Mouse (Mus musculus) heart, adult 8-10 months (tissue): ENCODE results near the gene Plekhn1. TPM values are rescaled to one million over a fixed set of nuclear protein-coding genes. Genes with fewer than 3 reads are reported as not detected.

Experiments
- DNase-seq: peaks from one replicate; pipeline ENCODE4 v3.0.0; 2022; ENCODE audit warnings: low spot score
- total RNA-seq, 4 experiments: library from RNA; stranded (reverse); gene quantifications; 2 replicates each; pipeline ENCODE4 v1.2.4; 2022

Plekhn1 gene
- 10 to 100 TPM in 3 of 4 experiments, 1 to 10 TPM in 1; 9.5 to 11.8 (median 10.9) TPM for total RNA-seq

DNA sequence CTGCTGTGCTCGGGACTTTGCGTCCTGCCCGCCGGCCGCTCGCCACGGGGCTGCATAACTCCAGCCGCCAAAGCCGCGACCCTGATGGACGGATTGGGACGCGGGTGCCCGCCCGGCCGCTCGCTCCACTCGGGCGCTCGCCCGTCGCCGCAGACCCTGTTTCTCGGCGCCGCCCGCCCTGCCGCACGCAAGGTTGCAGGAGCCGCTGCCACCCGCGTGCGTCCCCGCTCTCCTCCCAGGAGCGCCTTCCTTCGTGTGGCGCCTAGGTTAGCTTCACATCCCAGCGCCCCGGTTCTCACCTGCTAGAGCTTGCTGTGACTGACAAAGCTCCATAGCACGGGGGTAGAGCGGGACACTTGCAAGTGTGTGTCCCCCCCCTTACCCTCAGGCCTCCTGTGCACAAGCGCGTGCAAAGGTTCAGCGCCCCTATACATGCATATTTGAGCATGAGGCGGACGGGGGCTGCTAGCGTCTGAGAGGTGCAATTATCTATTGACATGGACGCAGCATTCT is at the start of gene Plekhn1:
Plekhn1 (minus strand) TSS at position 157 of the 513 bp plus-strand sequence.
- DNase-seq, result peak; percentile 65

DNA sequence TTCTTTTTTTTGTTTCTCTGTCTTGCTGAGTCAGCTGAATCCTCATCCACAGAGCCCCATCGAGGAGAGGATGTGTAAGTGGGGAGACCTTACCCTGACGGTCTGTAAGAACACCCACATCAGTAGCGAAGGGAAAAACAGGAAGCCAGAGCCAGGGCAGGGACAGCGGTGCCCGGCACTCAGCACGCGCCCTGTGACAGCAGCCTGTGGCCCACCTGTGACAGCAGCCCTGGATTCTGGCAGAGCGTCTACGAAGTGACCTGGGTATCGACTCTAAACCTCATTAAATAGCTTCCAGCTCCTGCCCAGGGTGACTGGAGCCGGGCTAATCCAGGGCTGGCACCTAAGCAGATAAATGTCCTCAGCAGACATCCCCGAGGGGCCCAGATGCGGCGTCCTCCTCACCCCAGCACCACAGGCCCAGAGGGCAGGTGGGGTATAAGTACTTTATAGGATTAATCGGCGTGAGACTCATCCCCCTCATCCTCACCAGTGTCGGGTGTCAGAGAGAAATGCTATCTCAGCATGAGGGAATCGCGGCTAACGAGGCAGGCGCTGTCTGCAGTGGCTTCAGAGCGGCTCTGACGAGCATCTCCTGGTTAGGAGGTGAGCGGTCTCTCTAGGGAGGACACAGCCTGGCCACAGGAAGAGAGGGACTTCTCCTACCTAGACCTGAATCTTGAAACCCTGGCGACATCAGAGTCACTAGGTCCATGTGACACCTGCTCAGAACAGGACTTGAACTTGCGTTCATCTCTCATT is 20.6 kb upstream of the Plekhn1 start, which contains the start of gene Samd11:
Samd11 (minus strand) TSS at position 580 of the 762 bp plus-strand sequence.
- no peak for DNase-seq

DNA sequence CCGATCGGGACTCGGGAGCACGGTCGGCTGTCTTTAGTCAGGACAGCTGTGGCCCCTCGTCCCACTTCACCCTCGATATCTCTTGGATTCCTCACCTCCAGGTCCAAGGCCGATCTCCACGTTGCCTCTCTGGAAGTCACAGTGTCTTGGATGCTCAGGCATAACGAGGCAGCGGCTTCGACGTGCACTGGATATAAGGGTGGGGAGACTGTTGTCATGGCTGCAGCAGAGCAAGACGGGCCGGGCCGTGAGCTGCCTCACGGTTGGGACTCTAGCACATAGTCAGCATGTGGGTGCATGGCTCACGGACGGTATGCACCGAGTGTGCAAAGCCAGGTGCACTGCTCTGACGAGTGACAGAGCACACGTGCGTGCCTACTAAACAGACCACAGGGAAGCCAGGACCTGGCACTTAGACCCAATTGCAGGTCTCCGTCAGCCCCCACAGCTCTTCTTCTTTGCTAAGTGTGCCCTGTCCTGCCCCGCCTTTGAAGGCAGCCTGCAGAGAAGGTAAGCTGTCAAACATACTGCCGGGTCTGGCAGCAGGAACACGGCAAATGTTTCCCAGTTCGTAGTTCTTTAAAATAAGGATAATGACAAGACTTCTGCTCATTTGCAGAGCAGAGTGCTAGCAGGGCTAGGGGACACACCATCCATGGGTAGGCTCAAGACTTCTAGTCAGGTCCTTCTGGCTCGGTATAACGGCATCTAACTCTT is 19.9 kb upstream of the Plekhn1 start:
- no peak for DNase-seq

DNA sequence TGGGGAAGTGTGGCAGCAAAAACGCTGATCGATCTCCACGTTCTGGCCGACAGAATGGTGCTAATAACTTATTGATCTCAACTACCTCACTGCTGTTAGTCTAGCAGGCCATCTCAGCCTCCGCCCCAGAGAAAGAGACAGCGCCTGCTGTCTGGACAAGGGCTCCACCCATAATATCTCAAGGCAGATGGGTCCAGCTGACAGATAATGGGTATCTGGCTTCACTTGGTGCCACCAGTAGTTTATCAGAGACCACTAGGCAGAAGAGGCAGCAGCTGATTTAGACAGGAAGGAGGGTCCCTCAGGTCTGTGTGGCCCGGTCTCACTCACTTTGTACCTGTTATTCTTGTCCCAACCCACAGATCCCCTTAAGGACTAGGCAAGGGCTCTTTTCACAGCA is 18.4 kb upstream of the Plekhn1 start:
- DNase-seq, result no peak

DNA sequence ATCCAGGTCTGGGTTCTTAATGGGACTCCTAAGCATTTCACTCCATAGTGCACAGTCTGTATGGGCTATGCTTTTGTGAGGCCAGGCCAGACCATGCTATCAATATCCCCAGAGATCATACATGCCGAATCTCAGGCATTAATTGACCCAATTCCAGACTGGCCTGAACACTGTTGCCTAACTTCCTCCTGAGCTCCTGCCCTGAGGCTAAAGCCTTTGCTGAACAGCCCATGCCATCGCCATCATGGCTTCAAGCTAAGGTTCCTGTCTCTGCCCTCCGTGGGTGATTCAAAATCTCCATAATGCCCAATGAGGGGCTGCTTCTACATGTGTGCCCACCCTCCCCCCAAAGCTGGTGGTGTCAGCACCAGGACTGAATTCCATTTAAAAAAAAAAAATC is 18.0 kb upstream of the Plekhn1 start:
- DNase-seq, result no peak

DNA sequence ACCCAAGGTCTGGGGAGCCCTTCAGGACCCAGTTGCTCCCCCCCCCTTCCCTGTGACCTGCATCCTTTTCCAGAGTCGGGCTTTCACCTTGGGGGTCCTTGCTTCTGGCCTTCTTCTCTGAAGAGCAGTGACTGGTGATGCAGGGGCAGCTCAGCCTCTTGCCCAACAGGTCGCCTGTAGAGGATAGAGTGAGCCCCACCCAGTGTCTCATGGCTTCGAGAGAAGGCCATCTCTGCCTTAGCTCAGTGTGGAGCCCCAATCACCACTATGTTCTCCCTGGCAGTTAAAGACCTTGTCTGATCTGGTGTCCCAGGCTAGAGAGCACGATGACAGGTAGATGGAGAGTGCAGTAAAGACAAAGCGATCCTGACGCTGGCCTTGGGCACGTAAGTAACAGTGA is 17.5 kb upstream of the Plekhn1 start:
- no peak for DNase-seq

DNA sequence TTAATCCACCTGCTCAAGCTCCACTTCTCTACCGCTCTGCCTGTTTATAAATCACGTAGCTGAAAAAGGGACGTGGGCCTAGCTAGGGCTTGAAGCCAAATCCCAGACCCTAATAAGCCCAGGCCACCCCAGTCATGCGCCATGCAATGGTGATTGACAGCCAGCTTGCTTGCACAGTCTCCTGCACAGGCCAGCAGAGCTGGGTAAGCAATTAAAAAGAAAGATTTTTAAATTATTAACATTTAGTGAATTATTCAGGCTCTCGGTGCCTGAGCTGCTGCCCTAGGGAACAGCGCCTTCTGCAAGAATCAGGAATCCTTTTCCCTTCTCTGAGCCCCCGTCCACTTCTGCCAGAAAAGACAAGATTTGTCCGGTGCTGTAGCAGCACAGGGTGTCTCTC is 16.4 kb upstream of the Plekhn1 start:
- no peak for DNase-seq

DNA sequence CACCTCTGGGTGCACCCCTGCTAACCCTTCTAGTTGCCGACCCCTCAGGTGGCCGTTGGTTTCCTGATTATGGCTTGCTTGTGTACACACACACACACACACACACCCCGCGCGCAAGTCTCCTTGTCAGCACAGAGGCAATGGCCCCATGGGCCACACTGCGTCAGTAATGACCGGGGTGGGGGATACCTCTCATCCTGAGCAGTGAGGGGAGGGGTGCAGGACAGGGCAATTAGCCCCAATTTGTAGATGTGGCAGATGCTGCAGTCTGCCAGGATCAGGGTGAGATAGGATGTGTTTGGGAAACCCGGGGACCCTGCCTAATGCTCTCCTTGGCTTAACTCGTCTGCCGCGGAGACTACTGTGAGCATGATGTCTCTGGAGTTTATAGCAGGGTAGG is 14.9 kb upstream of the Plekhn1 start:
- DNase-seq, result no peak

DNA sequence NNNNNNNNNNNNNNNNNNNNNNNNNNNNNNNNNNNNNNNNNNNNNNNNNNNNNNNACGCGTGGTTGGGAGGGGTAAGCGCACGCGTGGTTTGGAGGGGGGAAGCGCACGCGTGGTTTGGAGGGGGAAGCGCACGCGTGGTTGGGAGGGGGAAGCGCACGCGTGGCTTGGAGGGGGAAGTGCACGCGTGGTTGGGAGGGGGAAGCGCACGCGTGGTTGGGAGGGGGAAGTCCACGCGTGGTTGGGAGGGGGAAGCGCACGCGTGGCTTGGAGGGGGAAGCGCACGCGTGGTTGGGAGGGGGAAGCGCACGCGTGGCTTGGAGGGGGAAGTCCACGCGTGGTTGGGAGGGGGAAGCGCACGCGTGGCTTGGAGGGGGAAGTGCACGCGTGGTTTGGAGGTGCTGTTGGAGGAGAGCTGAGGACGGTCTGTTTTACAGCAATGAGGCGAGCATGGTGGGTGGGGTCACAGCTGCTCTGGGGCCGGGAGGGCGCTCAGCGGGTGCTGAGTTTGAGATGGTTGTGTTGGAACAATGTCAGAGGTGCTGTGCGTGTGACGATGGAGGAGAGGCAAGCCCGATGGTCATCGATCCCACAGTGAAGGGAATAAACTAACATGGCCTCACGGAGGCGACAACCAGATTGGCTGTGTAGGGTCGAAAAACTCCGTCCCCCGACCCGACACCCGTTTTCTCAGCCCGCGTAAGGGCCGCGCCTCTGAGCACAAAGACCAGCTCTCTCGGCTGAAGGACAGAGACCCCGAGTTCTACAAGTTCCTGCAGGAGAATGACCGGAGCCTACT is 2.2 kb upstream of the Plekhn1 start:
- no peak for DNase-seq

DNA sequence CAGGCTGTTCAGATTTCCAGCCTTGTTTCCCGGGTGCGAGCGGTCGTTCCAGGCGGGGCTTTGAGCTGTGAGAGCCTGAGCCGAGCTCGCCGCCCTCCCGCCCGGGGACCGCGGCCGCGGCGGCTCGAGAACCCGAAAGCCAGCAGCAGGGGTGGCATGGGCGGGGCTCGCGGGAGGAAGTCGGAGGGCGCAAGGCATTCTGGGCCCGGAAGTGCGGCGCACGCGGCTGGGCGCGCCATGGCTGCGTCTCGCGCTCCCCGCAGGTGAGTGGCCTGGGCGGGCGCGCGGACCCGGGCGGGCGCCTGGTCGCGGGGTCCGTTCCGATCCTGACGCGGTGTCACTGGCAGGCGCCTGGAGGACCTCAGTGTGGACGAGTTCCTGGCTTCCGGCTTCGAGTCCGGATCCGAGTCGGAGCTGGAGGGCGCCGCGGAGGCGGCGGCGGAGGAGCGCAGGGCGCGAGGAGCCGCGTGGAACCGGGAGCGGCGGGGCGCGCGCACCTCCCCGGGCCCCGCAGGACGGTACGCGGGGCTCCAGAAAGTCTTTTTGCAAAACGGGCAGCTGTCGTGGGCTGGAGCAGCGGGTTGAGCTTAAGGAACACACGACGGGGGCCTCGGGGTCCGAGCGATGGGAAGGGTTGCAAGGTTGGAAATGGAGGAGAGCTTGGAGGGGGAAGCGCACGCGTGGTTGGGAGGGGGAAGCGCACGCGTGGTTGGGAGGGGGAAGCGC is 1.3 kb upstream of the Plekhn1 start, which contains the start of gene Noc2l:
Noc2l (plus strand) TSS at position 203 of the 726 bp plus-strand sequence.
- DNase-seq, result peak; percentile 86

DNA sequence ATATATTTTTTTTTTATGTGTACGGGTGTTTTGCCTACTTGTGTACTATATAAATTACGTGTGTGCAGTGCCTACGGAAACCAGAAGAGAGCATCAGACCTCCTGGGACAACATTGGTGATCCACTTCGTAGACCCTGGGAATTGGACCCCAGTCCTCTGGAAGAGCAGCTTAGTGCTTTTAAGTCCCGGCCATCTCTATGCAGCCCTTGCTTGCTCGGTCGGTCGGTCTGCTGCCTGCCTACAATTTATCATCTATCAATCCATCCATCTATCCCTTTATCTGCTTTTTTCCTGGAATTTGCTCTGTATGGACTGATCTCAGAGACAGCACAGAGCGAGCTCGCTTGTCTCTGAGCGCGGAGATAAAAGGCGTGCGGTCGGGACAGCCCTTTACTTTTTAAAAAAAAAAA is 708 bp upstream of the Plekhn1 start:
- no peak for DNase-seq

DNA sequence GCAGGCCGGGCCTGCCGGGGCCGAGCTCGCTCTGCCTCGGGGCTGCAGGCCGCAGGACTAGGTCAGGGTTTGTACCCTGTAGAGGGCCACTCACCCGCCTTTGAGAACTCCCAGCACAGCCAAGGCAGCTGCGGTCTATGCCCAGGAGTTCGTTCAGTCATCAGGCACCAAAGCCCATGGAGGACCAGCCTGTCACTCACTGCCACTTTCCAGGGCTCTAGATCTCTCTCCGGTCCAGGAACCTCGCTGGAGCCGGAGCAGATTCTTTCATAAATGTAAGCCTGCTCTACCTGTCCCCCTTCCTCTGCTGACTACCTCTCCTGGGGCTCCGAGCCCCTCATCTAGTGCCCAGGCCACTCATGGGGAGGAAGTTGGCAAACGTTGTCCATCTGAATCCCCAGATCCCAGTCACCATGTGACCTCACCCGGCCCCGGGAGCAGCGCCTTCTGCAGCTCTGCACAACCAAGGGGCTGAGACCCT is 596 bp downstream of the Plekhn1 start:
- no peak for DNase-seq

DNA sequence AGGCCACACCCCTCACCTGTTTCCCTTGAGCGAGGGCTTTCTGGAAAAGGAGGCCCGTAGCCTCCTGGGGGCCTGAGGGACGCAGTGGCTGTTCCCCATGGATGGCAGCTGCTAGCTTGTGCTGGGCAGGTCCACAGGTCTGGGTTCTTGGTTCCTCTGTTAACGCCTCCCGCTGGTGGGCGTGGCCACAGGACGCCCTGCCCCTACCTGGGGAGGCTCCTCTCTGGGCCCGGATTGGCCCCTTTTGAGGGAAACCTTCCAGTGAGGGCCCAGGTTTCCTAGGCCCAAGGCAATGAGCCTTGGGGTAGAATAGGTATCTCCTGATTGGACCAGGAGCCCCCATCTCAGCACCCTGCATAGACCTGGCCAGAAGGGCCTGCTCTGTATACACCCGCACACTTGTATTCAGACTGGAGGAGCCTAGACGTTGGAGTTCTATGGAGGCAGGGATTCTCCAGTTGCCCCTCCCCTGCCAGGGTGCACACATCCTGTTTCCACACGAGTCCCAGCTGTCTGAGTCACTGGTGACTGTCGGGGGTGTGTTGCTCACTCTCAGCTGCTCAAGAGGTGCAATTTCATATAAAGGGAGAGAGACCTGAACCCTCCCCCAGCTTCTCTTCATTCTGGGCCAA is 6.1 kb downstream of the Plekhn1 start:
- no peak for DNase-seq

DNA sequence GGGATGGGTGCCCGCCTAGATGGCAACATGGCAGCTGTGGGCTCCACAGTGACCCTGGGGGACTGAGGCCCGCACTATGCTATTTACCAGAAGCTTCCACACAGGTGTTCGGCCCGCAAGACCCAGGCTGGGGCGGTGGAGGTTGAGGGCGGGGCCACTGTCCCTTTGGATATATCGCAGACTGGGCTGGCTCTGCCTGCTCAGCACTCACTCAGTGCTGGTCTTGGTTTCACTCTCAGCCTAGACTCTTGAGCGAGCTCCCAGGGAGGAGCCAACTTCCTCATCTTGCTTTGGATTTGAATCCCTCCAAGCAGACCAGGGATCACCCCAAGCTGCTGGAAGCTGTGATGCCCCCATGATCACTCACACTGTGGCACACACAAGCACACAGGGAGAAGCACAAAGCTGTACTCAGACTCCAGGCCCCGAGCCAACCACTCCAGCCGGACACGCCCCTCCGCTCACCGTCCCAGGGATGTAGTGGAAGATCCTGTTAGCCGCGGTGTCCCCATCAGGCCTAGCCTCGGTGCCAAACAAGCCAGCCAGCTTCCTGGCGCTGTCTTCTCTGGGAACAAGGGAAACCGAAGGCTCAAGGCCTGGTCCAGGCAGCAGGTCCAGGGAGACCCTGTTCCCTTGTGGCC is 6.8 kb downstream of the Plekhn1 start:
- no peak for DNase-seq

DNA sequence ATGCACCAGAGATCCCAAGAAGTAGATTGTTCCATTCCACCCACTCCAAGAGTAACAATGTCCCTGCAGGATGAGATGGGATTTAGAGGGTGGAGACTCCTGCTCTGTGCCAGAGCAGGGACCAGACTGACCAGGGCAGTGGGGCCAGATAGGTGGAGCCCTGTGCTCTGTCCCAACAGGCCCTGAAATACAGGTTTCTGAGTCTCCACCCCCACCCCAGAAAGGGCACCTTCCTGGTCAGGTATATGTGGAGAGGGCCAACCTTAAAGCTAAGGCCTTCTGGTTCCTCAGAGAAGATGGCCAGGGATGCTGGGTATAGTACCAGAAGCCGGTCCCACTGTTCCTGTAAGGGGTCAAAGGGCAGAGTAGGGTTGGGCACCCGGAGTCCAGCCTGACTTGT is 10.4 kb downstream of the Plekhn1 start:
- DNase-seq, result no peak

DNA sequence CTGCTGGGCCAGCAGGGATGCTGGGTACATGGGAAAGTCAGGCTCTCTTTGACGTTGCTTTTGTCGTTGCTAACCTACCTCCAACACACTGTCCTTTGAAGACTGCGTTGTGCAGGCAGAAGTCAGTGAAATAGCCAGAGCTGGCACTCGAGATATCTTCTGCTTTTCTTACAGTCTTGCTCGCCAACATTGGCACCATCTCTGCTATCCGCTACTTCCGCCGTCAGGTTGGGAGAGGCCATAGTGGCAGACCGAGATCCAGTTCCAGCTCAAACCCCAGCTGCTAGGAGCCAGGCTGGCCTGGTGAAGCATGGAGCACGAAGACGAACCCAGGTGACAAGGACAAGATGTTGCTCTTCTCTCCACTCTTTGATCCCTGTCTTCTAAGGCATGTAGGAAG is 14.7 kb downstream of the Plekhn1 start:
- no peak for DNase-seq

DNA sequence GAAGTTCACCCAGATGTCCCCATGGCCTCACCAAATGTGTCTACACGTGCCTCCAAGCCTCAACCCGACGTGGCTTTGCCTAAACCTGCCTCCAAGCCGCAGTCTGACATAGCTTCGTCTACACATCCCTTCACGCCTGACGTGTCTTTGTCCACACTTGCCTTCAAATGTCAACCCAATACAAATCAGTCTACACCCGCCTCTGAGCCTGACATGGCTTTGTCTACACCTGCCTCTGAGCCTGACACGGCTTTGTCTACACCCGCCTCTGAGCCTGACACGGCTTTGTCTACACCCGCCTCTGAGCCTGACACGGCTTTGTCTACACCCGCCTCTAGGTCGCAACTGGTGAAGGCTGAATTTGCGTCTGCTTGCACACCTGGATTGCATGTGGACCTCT is 16.8 kb downstream of the Plekhn1 start:
- no peak for DNase-seq

DNA sequence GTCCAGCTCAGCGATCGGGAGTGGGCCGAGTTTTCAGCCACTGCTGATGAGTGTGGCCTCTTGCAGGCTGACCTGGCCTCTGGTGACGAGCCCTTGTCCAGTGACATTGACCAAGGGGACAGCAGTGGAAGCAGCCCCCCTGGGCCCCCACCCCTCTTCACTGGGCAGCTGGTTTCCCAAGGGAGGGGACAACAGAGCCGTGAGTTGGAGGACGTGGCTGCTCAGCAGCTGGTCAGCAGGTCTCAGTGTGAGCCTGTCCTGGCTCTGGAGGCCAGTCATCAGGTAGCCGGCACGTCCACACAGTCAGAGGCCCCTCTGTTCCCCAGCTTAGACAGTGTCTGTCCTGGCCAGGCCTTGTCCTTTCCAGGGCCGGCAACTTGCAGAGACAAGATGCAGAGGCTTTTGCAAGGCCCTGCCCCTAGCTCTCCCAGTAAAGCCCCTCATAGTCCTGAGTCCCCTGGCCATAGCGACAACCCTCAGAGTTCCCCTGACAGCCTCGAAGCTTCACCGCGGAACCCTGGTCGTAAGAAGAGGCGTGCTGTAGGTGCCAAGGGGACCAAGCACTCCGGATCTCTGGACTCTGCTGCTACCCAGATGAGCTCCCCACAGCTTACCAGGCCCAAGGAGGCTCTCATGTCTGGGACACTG is 17.5 kb downstream of the Plekhn1 start:
- no peak for DNase-seq

DNA sequence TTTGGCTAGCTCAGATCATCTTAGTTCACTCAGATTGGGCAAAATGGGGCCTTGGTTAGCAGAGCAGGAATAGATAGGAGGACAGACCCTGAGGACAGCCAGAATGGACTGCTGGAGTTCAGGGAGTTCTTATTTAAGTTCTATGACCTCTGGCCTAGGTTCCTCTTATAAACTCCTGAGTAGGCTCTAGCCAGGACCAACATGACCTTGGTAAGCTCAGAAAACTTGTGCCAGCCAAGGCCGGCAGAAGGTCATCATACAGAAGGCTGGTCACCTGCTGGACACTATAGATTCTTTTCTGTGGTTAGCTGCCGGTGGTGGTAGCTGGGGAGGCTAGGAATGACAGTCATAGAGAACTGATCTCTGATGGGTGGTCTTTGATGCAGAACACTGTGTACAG is 18.5 kb downstream of the Plekhn1 start:
- DNase-seq, result no peak

DNA sequence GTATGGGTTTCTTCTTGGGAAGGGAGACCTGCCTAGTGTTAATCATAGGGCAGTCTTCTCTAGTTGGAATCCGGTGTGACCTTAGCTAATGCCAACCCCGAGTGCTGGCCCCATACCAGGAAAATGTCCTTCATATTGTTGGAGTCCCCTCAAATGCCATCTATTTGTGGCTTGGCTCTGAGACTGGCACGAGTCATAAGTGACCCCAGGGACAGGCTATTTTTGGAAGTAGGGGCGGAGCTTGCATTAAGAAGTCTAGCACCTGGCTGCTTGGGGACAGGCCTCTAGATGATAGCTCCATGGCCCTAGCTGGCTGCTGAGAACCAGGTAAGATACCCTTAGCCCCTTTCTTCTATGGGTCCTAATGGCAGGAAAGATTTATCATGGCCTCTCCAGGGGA is 19.0 kb downstream of the Plekhn1 start, which contains the start of gene Perm1:
Perm1 (plus strand) TSS at position 220 of the 400 bp plus-strand sequence.
- DNase-seq, result peak; percentile 80
